Mouse (Mus musculus): Measurements from ENCODE around the gene Dsn1.

Gene Dsn1

DNA sequence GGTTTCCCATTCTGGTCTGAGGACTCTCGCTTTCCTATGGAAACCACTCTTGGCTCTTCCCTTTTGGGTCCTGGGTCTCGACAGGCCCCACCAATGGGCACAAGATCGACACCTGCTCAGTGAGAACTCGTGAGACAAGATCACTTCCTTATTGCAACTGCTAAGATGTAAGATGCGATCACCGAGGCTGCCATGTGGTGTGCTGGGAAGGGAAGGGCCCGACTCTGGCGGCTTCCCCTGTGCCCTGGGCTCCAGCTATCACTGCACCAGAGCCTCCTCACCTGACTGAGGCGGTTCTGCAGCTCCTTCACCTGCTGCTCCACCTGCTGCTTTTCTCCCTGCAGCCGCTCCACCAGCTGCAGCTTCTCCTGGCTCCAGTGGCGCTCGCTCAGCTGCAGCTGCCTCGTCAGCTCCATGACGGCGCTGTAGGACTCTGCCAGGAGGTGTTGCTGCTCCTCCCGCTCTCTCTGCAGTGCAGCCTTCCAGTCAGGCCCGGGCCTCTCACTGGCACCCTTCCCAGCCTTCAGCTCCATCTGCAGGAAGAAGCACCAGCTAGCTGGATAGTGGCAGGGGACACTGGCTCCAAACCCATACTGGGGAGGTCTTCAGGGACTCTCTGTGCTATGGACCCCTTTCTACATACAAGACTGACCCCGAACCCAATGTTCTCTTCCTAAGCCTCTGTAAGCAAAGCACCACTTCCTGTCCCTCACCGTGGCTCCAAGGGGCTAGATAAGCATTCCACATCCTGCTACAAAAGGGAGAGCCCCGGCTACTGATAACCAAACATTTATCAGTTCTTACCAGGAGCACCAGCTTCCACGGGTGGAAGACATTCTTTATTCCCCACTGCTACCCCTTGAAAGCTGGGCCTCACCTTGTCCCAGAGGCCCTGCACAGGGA is 20.4 kb upstream of the Dsn1 start:
- peak; percentile 78 for DNase-seq (ENCODE audit: low spot score)

DNA sequence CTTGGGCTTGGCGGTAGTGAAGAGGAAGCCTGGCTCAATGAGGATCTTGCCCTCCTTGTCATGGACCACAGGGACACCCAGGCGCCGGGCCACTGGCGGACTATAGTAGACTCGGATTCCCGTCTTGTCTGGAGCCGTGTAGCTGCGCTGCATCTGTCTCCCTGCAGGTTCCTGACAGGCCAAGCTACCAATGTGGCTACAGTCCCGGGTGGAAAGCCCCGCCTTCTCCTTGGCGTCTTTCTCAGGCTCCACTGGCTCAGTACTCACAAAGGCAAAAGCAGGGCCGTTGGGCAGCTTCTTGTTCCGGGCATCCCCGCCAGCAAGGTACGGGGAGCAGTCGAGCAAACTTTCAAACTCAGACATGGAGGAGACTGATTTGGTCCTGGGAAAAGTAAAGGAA is 14.2 kb upstream of the Dsn1 start:
- DNase-seq (ENCODE audit: low spot score) = no peak

DNA sequence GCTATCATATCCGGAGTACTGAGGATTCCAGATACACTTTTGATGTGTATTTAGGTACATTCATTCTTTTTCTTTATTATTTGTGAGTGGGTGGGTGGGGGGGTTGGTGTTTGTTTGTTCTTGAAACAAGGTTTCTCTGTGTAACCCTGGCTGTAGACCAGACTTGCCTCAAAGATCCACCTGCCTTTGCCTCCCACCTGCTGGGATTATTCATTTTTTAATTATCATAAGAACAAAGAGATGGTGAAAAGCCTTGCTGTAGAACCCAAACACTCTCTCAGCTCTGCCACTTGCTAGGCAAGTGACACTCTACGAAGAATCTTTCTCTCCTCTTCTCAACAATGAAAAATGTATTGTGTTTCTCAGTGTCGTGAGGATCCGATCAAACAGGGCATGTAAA is 12.3 kb upstream of the Dsn1 start:
- DNase-seq (ENCODE audit: low spot score) = no peak

DNA sequence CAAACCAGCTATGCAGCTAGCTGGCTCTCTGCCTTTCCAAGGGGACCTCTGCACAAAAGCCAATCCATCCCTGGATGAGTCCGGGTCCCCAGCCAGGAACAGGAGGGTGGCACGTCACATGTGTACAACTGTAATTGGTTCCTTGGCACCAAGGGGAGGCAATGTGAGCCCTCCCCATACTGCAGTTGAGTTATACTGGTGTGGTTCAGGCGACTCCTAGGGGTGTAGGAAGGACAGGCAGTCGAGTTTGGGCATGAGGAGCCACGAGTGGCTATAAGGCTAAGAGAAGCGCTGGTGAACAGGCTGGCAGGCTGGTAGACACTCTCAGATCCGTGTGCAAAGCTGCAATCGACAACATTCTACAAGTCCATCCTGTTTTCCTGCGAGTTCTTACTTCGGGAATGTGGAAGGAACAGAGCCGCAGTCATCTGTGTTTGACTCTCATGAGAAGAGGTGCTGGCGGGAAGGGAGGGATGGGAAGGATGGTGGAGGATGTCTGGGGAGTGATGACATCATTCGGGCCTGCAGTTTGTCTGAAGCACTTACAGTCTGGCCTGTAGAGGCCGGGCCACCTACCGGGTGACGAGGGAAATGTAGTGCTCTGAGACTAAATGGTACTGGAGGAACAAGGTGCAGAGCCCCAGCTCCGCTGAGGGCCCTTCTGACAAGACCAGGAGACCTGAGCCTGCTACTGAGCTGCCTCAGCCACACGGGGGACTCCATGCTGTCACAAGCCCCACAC is 9.7 kb upstream of the Dsn1 start:
- DNase-seq (ENCODE audit: low spot score) = no peak

DNA sequence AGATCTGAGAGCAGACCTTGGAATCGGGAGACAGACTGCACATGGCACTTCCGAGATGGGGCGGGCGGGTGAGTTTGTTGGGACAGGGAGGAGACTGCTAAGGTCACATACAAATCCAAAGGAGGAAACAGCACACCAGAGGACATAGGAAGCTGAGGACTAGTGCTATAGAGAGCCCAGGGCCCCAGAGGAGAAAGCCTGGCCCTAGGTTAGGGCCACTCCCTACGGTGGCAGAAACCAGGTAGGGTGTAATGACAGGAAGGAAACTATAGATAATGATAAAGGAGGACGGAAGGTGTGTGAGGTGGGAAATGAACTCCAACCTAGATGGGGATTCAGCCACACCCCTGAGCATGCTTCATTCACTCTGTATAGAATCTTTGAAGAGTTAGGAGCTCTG is 5.4 kb upstream of the Dsn1 start:
- DNase-seq (ENCODE audit: low spot score) = no peak

DNA sequence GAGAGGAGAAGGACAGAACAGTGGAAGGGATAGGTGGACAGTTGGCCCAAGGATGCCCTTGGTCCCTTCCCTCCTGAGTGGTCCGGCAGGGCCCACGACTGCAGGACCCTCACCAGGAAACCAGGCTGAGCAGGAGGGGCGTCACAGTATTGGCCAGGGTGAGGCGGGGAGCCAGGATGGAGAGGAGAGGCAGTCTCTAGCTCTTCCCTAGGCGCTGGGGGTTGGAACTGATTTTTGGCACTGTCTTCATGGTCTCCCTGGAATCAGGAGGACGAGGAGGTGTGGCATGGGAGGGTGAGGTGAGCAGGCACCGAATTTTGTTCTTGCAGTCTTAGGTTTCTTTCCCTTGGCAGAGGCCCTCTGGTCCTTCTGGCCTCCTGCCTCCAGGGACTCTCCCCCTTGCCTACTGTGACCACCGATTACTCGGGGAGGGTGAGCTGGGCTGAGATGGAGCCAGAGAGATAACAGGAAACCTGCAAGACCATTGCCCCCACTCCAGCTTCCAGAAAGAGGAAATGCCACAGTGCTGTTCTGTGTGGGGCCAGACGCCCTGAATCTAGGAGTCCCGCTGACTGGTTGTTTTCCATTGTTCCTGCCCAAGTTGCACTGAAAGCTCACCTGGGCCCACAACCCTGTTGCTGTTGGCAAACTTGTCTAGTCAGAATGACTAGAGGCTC is 3.8 kb upstream of the Dsn1 start:
- DNase-seq (ENCODE audit: low spot score) = no peak

DNA sequence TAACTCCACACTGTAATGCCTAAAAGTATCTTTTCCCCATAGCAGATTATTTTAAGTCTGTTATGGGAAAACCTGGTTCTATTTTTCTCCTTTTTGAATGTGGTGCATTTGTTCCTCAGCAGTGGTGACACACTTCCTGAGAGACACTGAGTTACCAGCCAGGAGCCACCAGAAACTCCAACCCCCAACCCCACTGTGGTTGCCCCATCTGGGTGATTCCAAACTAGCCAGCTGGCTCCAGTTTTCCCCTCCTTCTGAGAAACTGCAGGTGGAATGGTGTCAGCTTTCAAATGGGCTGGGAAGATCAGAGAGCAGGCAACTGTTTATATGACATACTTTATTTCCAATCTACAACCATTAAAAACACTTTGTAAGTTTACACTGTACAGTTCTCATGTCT is 3.2 kb upstream of the Dsn1 start:
- no peak for DNase-seq (ENCODE audit: low spot score)

DNA sequence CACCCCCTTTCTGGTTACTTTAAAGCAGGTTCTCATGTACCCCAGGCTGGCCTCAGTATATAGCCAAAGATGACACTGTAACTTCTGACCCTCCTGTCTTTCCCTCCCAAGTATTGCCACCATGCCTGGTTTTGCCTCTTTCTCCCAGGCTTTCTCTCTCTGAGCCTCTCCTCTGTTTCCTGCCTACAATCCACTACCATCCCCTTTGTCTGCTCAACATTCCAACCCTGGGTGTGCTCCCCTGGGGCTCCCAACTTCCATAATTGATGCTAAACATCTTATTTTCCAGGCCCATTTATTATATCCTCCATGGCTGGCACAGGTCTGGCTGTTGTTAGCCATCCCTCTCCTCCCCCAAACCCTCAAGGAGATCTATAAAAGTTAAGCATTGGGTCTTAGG is 1.6 kb upstream of the Dsn1 start:
- no peak for DNase-seq (ENCODE audit: low spot score)

DNA sequence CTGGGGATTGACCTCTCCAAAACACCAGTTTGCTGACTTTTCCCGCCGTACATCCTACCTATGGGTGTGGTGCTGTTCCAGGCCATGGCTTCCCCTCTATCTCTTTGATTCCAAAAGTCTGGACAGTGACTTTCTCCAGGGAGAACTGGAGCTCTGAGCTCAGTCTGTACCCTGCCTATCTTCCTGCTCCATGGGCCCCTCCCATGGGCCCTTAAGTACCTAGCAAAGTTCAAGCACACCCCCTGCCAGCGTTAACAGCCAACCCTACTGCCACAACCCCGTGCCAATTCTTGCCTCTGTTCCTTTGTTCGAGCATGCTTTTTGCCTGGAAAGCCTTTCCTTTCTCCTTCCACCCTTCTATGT is 261 bp upstream of the Dsn1 start:
- no peak for DNase-seq (ENCODE audit: low spot score)

DNA sequence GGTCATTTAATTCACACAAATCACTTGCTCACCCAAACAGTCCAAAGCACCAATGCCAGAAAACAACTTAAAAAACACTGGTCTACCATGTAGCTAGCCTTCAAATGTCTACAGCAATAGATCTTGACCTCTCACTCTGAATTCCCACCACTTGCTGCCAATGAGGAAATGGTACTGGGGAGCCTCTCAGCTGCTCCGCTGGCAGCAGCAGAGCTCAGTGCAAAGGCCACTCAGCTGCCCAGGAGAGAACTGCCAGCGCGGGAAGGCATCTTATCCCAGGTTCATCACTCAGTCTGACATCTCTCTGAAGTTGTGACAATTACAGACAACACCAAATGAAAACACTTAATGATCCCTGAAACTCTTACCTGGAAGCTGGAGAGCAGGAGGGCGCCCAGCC is 4.6 kb downstream of the Dsn1 start:
- DNase-seq (ENCODE audit: low spot score) = no peak

DNA sequence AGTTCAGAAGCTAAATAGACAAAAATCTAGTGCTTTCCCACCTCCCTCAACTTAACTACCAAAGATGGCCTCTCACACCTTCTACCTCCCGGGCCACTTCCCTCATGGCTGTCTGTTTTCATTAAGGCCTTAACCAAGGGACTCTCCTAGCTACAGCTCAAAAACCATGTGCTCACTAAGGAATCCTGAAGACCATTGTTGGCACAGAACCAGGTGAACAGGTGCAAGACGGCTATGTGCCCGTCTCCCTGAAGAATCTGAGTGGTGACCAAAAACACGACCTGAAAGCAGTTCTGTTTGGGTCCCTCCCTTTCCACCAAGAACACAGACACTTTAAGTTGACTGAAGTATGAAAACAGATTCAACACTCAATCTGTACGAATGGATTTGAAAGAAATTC is 8.7 kb downstream of the Dsn1 start:
- no peak for DNase-seq (ENCODE audit: low spot score)

DNA sequence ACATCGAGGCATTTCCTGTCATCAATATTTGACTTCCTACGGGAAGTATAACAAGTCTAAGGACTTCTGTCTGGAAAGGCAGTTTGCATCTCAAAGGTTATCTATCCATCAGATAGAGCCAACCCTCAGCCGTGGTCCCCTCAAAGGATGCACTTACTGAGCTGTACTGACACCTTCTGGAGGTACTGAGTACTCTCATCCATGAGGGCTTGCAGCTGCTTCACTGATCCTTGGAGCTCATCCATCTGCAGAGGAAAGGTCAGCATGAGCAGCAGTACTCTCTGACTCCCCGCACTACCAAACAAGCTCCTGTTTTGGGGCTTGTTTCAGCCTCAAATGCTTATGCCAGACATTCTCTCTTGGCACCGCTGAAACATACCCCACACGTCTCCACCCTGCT is 10.4 kb downstream of the Dsn1 start:
- DNase-seq (ENCODE audit: low spot score) = peak; percentile 63

DNA sequence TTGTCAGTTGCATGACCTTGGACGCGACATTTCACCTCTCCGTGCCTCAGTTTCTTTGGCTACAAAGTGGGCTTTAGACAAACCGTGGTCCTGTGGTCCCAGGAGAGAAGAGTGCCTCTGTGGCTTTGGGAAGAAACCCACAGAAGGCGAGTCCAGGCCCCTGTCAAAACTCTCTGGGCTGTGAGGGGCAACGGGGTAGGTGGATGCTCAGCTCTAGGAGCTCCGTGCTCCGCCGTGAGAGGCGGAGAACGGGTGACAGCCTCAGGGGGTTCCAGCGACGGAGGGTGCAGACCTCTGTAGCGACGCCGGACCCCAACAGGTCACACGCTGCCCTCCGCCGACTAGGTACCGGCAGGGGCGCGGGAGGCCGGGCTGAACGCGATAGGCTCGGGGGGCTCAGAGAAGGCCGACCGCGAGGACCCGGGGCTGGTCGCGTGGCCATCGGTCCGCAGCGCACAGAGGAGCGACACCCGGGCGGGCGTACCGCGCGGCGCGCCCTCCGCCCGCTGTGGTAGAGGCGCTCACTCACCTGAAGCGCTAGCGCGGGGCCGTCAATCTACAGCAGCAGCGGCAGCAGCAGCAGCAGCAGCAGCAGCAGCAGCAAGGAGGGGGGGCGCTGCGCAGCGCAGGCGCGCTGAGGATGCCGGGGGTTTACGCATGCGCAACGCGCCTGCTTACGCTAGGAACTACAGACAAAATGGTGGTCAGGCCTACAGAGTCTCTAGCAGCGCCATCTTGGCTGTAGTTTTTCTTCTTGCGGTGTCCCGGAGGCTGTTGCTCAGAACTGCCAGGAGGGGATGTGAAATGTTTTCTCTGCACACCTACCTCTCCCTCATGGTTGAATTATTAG is 15.3 kb downstream of the Dsn1 start, which contains the start of gene Ndrg3:
Gene Ndrg3 (minus strand): TSS at position 587 of the 850 bp plus-strand sequence.
- DNase-seq (ENCODE audit: low spot score) = peak; percentile 97

DNA sequence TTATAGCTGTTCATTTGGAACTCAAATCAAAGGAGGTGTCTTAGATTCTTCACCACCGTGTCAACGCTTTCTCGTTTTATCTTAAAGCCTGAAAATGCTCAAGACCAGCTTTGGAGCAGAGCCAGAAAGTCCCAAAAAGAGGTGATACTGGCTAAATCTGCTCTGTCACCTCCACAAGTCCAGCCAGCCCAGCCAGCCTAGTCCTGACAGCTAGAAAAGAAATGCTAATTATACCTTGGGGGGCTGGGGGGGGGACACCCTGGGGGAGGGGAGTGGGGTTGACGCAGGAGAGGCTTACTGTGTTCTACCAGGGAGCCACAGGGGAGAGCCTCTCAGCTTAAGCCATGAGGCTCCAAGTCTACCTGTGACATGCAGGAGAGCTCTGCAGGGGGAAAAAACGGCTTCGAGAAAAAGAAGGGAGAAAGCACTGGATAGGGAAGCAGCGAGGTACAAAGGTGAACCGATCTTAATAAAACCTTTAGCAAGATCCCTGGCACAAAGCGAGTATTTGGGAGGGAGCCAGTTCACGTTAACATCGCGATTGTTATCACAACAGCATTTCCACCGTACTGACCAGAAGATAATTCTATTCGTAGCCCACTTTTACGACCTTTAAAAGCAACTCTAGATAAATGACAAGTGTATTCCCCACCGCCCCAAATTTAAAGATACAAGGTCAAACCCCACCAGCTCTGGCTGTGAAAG is 16.1 kb downstream of the Dsn1 start:
- no peak for DNase-seq (ENCODE audit: low spot score)

DNA sequence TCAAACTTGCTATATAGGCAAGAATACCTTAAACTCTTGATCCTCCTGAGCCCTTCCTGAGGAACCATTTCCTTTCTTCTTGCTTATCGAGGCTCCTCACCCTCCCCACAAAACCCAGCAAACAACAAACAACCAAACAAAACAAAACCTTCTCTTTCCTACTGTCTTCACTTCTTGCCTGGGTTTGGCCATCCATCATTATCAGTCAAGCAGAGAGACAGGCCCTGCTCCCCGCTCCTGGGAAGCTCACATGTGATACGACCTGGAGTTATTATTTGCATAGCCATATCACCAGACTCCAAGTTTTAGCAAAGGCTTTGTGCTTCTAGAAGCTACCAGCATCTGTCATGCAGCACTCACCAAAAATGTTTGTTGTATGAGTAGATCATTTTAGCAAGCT is 19.6 kb downstream of the Dsn1 start:
- DNase-seq (ENCODE audit: low spot score) = no peak

DNA sequence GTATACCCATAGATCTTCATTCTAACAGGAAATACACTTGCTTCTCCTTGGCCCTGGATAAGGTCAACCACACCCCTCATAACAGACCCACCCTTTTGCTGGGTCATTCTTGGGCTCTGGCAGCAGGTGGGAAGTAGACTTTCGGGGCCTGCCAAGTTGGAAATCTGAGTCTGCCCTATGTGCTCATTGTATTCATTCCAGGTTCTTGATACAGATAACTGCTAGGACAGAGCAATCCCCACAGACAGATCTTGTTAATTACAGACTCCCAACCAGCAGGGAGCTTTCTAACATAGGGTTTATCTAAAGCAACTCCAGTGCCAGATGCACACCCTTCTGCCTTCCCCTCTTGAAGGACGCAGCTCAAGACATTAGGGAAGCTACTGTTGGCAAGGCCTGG is 24.1 kb downstream of the Dsn1 start:
- no peak for DNase-seq (ENCODE audit: low spot score)

DNA sequence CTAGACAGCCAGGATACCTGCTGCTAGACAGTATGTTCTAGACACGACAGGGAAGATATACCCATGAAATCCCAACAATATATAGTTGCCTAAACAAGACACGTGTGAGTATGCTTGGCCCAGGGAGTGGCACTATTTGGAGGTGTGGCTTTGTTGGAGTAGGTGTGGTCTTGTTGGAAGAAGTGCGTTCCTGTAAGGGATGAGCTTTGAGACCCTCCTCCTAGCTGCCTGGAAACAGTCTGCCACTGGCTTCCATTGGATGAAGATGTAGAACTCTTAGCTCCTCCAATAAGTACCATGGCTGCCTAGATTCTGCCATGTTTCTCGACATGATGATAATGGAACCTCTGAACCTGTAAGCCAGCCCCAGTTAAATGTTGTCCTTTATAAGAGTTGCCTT is 25.7 kb downstream of the Dsn1 start:
- DNase-seq (ENCODE audit: low spot score) = no peak

DNA sequence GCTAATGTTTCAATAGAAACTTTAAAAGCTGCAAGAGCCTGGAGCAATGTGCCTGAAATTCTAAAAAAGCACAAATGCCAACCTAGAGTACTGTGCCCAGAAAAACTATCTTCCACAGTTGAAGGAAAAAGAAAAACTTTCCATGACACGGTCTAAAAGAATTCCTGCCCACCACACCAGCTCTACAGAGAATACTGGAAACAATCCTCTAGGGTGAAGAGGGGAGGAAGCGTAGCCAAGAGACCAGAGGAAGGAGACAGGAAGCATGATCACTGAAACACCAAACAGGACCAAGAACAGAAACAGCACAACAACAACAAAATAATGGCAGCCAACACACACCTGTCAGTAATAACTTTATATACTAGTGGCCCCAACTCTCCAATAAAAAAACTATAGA is 26.9 kb downstream of the Dsn1 start:
- no peak for DNase-seq (ENCODE audit: low spot score)

DNA sequence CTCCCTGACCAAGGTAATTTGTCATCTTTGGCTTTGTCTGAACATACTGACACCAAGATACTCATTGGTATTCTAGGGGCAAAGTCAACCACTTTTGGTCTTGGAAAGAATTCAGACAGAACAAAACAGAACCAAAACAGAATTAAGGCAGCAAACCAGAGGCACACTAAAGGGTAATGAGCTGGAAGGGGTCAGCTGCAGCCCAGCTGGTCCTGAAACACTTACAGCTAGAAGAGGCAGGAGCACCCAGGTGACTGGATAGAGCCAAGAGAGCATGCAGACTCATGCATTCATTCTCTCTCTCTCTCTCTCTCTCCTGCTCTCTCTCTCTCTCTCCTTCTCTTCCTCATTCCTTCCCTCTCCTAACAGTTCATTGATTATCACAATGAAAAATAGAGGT is 30.2 kb downstream of the Dsn1 start:
- DNase-seq (ENCODE audit: low spot score) = no peak

DNA sequence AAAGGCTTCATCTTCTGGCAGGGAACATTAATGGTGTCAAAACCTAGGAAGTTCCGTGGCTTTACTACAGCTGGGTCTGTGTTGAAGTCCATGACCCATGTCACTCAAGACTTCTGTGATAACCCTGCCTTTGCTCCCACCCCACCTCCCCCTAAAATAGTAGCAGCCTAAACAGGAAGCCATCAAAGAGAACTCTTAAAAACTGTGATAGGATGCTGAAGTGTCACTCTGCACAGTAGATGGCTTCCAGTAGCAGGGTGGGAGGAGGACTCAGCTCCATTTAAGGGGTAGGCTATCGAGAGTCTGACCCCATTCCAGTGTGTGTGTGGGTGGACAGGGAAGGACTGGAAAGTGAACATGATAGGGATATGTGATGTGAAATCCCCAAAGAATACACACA is 32.0 kb downstream of the Dsn1 start:
- no peak for DNase-seq (ENCODE audit: low spot score)

DNA sequence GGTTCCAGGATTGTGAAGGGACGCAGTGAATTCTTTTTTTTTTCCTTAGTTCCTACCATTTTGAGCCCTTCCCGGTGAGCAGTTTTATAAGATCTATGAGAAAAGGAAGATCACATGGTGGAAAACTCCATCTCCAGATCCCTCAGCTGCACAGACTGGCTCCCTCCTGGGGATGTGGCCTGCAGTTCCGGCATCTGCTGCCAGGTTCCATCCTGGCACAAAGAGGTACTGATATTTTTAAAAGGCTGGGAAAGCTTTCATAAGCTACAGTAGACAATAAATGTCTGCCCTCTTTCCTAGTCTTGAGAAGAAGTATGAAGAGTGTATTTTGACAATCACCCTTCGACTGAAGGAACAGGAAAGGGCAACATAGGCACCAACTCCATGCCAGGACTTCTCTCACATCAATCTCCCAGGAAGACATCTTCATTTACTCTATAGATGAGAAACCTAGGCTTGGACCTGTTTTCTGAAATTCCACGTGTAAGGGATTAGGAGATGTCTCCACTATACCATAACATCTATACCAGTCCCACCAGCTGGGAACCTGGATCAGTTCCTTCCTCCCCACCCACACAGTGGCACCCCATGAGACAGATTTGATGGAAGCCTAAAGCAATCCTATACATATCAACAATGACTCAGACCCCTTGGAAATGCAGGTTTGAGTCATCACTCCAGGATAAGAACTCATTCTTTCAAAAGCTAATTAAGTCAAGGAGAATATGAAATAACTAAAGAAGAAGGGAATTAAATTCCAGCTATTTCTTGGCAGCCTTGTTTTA is 33.4 kb downstream of the Dsn1 start:
- peak; percentile 31 for DNase-seq (ENCODE audit: low spot score)
